Mouse (Mus musculus): Measurements from ENCODE around the gene Ubash3b.

The Ubash3b gene

GRCm38 (mm10) chr9:41161413-41161812 lies at the start of gene Ubash3b:
TSS of gene Ubash3b (minus strand) at chr9:41161697.
- no peak for DNase-seq

GRCm38 (mm10) chr9:41207130-41208104 lies 45.9 kb upstream of the Ubash3b start:
- DNase-seq, result peak; percentile 97 to 98

GRCm38 (mm10) chr9:41206717-41207116 lies 45.2 kb upstream of the Ubash3b start:
- DNase-seq, result peak in 1 of 2 experiments; percentile 29

GRCm38 (mm10) chr9:41205267-41205666 lies 43.8 kb upstream of the Ubash3b start:
- DNase-seq, result no peak

GRCm38 (mm10) chr9:41199456-41200252 lies 38.2 kb upstream of the Ubash3b start:
- no peak for DNase-seq

GRCm38 (mm10) chr9:41198501-41199265 lies 37.2 kb upstream of the Ubash3b start:
- DNase-seq, result peak; percentile 90

GRCm38 (mm10) chr9:41195742-41196311 lies 34.3 kb upstream of the Ubash3b start:
- DNase-seq, result no peak

GRCm38 (mm10) chr9:41191651-41192210 lies 30.2 kb upstream of the Ubash3b start:
- DNase-seq, result no peak

- peak; percentile 91 for DNase-seq
Observed at GRCm38 (mm10) chr9:41190745-41191482, 29.4 kb upstream of the Ubash3b start.

- no peak for DNase-seq
Observed at GRCm38 (mm10) chr9:41187939-41188338, 26.4 kb upstream of the Ubash3b start.

GRCm38 (mm10) chr9:41187498-41187897 lies 26.0 kb upstream of the Ubash3b start:
- DNase-seq, result no peak

- DNase-seq, result no peak
Observed at GRCm38 (mm10) chr9:41185331-41185730, 23.8 kb upstream of the Ubash3b start.

GRCm38 (mm10) chr9:41182550-41182949 lies 21.1 kb upstream of the Ubash3b start:
- peak; percentile 74 to 78 for DNase-seq

GRCm38 (mm10) chr9:41181803-41182202 lies 20.3 kb upstream of the Ubash3b start:
- DNase-seq, result peak in 1 of 2 experiments; percentile 25

- DNase-seq, result no peak
Observed at GRCm38 (mm10) chr9:41181372-41181771, 19.9 kb upstream of the Ubash3b start.

GRCm38 (mm10) chr9:41179056-41179455 lies 17.6 kb upstream of the Ubash3b start:
- DNase-seq, result no peak

- no peak for DNase-seq
Observed at GRCm38 (mm10) chr9:41173158-41173557, 11.7 kb upstream of the Ubash3b start.

GRCm38 (mm10) chr9:41172426-41172825 lies 10.9 kb upstream of the Ubash3b start:
- DNase-seq, result no peak

- DNase-seq, result no peak
Observed at GRCm38 (mm10) chr9:41170026-41170425, 8.5 kb upstream of the Ubash3b start.

GRCm38 (mm10) chr9:41168656-41169055 lies 7.2 kb upstream of the Ubash3b start:
- no peak for DNase-seq

GRCm38 (mm10) chr9:41168206-41168605 lies 6.7 kb upstream of the Ubash3b start:
- no peak for DNase-seq
